Mouse (Mus musculus): ENCODE measurements around the gene Skida1.

Skida1 gene

DNA sequence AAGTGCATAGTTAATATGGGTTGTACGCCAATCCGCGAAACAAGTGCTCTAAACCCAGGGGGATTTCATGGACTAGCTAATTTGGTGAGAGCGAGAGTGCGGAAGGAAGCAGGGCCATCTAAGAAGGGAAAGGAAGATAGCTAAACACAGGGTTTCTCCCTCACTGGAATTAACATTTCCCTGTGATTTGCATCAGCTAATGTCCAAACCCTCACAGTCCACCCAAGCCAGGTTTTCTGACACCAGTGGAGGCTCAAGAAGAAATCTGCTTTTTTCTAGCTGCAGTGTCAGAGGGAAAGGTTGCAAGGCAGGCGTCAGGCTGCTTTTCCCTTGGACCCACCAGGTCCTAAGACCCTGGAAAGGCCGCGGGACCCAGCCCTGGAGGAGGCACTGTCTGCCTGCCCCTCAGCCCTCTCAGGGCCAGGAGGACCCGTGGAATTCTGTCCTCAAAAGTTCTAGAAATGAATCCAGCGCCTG lies 9.9 kb downstream of the Skida1 start:
- DNase-seq (ENCODE audit: low spot score in 2 of 2), result no peak

DNA sequence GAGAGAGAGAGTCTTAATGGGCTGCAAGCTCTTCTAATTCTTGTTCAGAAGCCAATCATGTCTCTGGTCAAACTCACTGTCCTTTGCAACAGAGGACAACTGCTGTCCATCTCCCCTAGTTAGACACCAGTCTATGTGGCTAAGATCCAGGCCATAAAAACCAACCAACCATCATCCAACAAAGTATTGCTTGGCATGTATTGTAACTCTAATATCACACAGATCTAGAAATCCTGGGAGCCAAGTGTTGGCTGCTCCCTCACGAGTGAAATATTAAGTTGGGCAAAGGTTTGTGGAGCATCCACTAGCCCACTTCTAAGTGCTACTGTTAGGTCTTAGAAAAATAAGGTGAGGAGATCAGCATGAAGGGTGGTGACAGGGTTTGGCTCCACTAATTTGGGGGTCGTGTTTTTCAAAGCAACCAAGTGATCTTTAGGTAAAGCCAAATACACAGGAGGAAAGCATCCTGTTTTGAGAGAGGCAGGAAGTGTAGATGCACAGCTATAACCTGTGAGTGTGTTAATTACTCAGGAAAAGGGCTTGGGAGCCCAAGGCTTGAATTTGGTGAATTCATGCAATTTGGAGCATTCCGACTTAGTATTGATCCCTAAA lies 10.6 kb downstream of the Skida1 start:
- DNase-seq (ENCODE audit: low spot score in 2 of 2), result no peak

DNA sequence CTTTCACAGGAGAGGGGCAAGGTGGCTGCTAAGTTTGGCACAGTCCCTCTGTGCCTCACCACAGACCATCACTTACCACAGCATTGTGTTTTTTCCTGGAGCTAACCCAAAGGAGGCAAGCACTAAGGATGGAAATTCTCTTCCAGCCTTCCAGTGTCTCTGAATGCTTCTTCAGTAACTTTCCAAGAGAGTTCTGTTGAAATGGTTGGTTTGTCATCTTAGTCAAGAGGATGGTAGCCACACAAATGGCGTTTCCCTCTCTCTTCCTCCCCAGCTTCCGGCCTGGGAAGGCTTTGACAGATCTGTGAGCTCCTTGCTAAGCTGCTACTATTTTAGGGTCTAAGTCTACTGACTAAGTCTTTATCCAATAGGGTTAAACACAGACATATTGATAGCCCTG lies 11.4 kb downstream of the Skida1 start, which contains the start of gene A930004D18Rik:
Gene A930004D18Rik, minus strand, starts transcription at position 247 of the 400 bp plus-strand sequence.
- DNase-seq (ENCODE audit: low spot score in 2 of 2), result no peak

DNA sequence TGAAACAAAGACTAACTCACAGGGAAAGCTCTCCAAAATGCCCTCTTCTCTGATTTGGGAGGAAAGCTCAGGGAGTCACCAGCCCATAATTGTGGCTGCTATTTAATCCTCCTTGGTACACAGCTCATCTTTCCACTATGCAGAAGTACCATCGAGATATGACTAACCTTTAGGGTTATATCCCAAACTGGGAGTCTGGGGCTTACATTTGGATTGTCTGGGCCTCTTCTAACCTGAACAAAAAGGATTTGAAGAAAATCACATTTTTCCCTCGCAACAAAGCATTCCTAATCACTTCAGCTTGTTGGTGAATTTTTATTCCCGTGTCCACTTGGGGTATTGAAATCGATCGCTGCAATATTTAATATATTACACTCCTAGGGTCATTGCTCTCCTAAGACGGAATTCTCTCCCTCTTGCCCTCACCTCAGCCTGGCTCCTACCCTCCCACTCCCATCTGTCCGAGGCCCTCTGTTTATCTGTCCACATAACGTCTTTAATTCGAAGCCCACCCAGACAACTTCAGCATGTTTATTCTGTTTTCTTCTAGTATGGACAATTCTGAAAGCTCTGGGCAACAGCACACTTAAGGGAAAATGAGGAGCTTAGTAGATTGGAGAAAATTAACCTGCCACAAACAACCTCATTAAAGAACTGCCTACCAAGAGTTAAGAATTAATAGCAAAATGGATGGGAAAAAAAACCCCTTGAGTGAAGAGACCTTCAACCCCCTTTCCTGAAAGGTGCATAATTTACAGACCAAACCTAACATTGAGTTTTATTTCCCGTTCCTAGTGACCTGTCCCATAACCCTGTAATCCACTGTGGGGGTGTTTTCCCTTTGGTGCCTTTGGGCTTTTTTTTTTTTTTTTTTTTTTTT lies 14.2 kb downstream of the Skida1 start:
- DNase-seq (ENCODE audit: low spot score in 2 of 2), result no peak

DNA sequence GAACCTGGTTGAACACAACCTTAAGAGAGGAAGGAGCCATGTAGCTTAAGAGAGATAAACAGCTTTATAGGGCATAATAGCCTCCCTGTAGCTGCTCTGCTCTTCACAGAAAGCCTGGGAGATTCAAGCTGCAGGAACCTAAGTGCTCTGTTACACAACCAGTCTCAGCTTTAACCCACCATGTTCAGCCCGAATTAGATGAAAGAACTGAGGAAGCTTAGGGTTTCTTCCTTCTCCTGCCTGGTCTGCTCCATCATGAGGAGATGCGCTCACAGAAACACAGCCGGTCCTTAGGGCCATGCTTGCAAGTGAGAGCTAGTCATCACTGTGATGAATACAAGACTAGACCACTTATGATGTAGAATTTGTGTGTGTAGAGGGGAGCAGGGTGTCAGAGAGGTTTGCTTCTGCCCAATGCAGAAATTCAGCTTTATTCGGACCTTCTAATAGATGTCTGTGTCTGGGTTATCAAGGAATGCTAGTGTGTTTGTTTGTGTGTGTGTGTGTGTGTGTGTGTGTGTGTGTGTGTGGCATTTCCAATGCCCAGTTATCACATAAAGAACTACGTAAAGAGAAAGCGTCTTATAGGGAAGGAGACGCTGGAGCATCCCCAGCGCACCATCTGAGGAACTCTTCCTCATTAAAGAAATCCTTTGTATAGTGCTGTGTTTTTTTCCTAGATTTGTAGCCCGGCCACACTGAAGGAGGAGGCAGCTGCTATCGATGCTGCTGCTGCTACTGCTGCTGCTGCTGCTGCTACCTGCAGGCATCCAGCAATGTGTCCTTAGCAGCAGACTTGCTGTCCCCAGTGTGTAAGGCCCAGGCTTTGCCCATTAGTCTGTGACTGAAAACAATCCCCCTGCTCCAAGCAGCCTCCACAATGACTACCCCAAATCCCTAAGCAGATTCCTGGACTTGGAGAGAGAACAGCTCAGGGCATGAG lies 15.4 kb downstream of the Skida1 start:
- no peak for DNase-seq (ENCODE audit: low spot score in 2 of 2)

DNA sequence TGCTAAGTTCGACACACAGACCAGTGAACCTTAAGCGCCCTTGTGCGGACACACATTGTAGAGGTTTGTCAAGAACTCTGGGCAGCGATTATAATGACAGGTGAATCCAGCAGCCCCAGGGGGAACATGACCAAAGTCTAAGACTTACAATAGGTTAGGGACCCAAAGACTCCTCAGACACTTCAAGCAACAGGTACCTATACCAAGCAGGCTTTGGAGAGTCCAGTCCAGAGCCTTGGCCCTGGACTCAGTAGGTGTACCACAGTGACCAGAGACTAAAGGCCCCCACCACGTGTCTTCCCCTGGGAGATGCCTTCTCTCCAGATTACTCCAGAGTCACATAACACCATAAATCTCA lies 16.3 kb downstream of the Skida1 start:
- DNase-seq (ENCODE audit: low spot score in 2 of 2), result no peak

DNA sequence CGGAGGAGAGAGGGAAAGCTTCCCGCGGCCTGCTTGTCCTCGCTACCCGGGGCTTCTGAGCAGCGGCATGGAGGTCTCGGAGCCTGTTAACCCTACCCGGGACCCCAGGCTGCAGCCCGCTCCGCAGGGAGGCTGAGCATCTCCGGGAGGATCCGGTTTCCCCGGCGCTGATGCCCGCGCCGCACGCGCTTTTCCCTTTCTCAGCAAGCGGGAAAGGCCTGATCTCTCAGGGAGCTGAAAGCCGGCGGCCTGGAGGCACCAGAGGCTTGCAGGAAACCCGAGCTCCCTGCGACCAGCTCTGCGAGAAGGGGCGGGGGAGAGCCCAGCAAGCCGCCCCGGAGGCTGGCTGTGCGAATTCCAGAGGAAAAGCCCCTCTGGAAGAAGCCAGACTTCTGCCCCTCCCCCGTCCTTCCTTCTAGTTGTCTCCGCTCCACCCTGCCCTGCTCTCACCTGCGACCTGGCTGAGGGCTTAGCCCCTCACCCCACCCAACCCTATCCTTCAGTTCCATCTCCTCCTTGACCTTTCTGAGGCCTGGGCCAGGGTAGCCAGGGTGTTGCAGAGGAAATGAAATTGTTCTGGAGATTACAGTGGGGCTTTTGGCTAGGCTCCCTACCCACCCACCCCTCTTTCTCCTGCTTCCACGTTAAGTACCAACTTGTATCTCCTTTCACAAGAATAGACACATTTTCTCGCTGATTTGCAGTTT lies 16.9 kb downstream of the Skida1 start:
- no peak for DNase-seq (ENCODE audit: low spot score in 2 of 2)

DNA sequence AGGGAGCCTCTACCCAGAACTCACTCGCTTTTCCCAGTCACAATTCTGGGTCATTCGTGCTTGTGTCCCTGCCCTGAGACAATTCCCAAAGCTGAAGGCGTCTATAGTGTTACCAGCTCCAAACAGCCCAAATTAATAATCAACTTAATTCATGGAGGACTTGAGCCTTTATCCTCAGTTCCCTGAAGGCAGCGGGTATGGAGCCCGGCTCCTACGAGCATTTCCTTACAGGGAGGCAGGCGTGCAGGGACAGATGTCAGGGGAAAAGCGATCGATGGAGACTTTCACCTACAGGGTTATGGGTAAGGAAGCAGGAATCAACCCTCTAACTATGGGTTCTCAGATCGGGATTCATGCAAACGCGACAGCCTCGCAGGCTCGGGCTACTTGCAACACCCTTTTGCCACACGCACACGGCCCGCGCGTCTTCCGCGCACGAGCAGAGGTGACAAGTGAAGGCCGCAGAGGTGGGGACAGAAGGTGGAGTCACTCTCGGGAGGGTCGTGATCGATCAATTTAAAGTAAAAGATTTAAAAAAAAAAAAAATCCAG lies 17.5 kb downstream of the Skida1 start:
- DNase-seq (ENCODE audit: low spot score in 2 of 2), result no peak

DNA sequence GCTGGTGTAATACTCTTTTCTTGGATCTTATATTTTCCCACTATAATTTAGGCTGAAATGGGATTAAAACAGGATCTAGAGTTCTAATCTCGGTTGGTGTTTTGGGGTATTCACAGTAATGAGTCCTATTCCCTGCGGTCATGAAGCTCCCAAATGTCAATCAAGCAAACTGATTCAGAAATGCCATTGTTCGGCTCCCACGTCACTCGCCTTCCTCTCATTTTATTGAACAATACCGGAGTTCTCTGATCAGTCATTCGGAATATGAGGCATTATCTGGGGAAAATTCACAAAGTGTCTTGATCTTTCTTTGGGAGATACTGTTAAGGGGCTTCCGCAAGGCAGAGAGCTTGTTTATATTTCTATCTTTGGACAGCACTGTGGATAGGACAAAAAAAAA lies 18.3 kb downstream of the Skida1 start:
- DNase-seq (ENCODE audit: low spot score in 2 of 2), result no peak

DNA sequence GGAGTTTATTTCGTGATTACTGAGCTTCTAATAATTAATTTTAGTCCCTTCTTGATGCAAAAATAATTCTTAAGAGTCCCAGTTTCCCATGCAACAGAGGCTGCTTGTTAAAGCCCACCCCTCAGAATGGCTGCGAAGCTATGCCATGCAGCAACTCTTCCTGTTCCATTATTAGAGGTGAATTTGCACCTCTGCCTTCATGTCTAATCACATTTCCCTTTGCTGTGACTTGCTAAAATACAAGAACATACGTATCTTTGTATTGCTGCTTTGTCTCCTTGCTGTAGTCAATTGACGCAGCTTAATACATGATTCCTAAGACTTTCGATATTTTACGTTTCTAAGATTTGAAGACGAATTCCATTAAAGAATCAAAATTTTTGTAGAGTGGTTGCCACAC lies 19.2 kb downstream of the Skida1 start:
- no peak for DNase-seq (ENCODE audit: low spot score in 2 of 2)

DNA sequence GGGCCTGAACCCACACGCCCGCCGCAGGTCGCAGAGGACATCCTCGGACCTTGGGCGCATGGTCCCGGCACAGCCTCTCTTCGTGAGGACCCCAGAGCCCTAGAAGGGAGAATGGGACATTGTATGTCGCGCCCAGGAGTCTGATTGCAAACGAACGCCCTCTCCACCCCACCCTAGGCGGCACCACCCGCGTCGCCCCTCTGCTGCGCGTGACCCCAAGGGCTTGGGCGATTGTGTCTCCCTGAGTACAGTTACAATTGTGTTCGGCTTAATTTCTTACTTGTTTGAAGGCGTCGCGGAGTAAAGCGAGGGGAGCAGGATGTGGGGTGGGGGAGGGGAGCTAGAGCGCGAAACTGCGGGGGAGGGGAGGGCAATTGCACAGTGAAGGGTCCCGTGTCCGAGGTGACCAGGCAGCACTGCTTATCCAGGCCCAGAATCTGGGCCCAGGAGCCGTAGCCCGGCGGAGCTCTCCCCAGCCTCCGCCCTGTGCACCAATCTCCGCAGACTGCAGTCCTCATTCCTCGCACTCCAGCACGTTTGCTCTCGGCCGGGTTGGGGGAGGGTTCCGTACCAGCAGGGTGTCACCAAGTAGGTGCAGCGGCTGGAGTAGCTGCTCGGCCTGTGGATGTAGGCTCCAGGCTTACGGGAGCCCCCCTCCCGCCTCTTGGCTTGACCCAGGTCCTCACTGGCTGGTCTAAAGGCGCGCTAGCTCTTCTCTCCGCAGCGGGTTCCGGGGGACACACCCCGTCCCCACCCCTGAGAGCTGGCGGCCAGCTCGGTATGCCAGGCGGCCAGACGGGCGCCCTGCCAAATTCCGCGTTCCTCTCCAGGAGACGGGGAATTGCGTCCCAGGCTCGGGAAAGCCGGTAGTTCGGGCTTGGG lies 20.5 kb downstream of the Skida1 start:
- peak; percentile 85 for DNase-seq (ENCODE audit: low spot score in 2 of 2)

DNA sequence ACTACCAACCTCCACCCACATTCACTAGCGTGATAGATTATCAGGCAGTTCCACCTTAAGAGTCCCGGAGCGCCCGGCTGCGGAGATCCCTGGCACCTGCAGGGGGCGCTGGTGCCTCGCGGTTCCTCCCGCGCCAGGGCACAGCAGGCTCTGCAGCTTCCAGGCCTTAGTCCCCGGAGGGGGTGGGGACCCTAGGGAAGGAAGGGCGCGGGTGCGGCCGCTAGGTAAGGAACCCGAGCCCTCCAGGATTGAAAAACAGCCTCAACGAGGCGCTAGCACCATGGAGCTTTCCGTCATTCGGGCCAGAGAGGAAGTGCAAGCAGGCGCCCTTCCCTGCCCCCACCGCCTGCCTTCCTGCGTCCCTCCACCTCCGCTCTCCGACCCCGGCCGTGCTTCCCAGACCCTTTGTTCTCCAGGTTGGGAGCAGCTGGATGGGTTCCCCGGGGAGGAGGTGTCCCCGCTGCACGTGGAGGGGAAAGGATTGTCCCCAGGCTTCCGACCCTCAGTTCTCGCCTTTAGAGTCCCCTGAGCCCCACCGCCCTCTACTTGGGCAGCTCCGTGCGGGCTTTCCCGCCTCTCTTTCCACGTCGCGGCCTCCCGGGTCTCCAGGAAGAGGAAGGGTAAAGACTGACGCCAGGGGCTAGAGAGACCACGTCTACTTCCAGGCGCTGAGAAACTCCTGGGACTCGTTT lies 21.3 kb downstream of the Skida1 start:
- peak; percentile 90 to 91 for DNase-seq (ENCODE audit: low spot score in 2 of 2)

DNA sequence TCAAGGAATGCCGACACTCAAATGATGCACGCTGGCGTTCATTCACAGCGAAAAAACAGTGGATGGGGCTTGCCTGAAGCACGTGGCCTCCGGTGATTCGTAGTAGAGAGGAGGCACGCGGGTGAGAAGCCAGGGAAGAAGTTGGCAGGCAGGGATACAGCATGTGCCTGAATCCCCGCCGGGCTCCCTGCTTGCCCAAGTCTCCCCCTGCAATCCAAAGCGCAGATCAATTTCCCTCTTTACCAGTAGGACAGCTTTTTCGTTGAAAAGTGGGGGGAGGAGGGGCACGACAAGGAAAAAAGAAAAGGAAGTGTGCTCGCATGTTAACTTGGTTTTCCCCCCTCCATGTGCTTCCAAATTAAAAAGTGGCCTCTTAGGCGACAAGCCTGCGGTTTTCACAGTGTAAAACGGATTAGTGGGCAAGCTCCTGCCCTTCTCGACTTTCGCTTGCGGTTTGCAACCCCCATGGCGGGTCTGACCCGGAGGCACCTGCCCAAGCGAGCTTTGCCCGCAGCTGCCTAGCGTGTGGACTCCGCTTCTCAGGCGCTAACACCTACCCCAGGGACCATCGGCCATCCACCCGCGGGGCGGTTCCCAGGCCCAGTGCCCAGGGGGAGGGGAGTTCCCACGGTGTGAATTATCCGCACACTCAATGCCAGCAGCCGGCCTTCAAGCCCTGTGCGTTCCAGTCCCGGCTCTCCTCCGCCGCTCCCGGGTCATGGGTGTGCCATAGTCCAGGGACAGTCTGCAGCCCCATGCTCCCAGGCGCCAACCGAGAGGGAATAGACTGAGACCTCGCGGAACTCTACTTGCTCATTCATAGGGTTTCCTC lies 22.5 kb downstream of the Skida1 start:
- DNase-seq (ENCODE audit: low spot score in 2 of 2), result peak; percentile 51 to 65

DNA sequence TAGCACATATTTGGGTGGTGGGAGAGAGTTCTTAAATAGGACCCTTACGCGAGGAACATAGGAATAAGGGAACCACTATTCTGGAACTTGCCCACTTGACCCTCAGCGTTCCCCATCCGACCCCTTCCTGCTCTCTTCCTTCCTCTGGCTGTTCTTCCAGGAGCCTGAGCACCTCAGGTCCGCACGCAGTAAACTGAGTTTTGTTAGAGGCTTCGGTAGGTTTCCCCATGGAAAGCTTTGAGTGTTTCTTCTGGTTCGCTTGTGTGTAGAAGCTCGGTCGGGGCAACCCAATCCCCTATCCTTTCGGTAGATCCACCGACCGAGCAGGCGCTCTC lies 23.1 kb downstream of the Skida1 start:
- DNase-seq (ENCODE audit: low spot score in 2 of 2), result no peak

DNA sequence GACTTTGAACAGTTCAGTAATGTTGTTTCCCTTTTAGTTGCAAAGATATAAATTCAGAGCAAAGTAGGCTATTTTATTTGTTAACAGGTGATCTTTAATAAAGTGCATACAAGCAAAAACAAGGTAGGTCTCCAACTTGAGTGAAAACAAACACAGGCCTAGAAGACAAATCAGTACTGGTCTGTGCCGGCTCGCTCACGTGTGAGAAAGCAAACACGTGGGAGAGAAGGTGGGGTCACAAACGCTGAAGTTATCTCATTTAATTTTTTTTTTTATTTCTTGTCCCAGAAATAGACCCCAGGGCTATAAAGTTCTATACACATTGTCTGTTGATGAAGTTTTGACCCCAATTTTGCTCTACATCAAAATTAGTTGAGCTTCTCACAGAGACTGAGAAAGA lies 23.7 kb downstream of the Skida1 start:
- no peak for DNase-seq (ENCODE audit: low spot score in 2 of 2)

DNA sequence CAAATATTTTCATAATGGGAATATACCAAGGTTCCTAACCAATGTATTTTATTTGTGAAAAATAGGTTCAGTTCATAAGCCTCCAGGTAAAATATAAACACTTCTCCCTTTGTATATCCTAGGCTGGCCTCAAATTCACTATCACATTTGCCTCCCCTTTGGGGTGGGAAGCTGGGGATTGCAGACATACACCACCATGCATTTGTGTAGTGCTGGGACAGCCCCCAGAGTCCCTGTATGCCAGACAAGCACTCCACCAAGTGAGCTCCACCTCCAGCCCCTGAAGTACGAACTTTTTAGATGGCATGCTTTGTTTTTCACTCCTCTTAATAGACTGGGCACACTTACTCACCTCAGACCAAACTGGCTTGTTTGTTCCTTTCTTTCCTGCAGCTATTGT lies 26.0 kb downstream of the Skida1 start:
- no peak for DNase-seq (ENCODE audit: low spot score in 2 of 2)

DNA sequence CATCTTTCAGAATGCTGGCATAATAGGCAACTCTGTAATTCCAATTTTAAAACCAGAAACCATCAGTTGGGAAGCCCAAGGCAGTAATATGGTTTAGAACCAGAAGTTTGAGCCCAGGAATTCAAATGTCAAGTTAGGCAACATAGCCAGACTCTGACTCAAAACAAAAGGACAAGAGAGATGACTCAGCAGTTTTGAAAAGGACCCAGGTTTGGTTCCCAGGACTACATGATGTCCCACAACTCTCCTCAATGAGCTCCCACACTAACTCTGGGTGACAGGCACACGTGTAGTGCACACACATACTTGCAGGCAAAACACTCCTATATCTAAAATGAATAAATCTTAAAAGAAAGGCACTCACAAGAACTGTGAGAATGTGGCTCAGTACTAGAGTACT lies 29.7 kb downstream of the Skida1 start:
- DNase-seq (ENCODE audit: low spot score in 2 of 2), result no peak

DNA sequence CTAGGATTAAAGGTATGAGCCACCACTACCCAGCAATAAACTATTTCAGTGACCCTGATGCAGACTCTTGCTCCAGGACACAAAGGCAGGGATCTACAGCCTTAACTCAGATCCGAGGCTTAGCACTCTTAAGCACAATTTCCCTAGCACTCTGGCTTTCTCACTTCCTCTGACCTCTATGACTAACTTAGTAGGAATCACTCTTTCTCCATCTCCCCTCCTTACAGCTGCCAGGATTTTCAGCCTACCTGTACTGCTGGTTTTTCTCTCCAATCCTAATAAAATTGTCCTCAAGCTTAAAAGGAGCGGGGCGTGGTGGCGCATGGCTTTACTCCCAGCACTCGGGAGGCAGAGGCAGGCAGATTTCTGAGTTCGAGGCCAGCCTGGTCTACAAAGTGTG lies 31.5 kb downstream of the Skida1 start:
- no peak for DNase-seq (ENCODE audit: low spot score in 2 of 2)

DNA sequence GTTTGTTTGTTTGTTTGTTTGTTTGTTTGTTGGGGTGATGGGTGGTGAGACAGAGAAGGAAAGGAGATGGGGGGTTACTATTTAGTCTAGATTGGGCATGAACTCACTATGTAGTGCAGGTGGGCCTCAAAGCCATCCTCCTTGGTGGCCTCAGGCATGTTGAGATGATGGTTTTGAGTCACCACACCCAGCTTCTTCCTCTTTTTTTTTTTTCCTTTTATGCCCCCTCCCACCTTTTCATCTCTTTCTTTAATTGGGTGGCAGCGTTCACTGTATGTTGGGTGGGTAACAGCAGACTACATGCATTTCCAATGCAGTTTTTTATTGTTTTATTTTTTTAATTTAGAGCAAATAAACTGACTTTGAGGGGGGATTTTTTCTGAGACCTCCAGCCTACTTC lies 32.2 kb downstream of the Skida1 start:
- no peak for DNase-seq (ENCODE audit: low spot score in 2 of 2)
